Mouse (Mus musculus): ENCODE results near the gene Bcas2. TPM values are rescaled to one million over a fixed set of nuclear protein-coding genes. Genes with fewer than 3 reads are reported as not detected.
"Not testable (repeated sequence)": the region's sequence is repeated elsewhere in the genome, so short reads cannot be mapped to it uniquely, and the experiment has no call there.

Bcas2 gene
- polyA plus RNA-seq, 1 experiment from 2014 or later = 171 TPM

DNA sequence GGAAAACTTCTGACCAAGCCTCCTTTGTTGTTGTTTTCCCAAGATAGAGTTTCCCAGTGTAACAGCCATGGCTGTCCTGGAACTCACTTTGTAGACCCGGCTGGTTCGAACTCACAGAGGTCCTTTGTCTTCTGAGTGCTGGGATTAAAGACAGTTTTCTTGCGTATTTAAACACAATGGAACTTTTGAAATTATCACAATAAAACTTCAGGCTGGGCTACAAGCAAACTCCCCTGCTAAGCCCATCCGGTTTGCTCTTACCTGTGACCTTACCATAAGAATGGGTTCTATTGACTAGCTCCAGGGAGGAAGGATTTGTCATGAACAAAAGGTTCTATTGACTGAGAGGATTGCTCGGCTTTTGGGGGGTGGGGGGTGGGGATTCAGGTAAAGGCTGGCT, 36.3 kb downstream of the Bcas2 start:
- no peak for ATAC-seq (ENCODE audit: low FRiP score, low TSS enrichment)
- H3K4me3 ChIP-seq (ENCODE audit: low read length) = no peak overlapping the region
- no peak overlapping the region for H3K4me2 ChIP-seq (replicated peaks; ENCODE audit: low read depth, low read length)
- no peak overlapping the region for H3K9ac ChIP-seq (replicated peaks; ENCODE audit: low read length)
- H3K9me3 ChIP-seq (ENCODE audit: low read length) = 0 out of 2 replicates have a peak, but pooled peaks cover 3% of the 10 kb centered on the region
- WGBS = 57% methylated on average over 5 of the region's 5 CpGs
- H3K36me3 ChIP-seq (ENCODE audit: insufficient read depth, low read length) = no peaks in the 10 kb centered on the region
- H3K27me3 ChIP-seq (ENCODE audit: insufficient read depth, low read length) = no peaks in the 10 kb centered on the region
- no peaks in the 10 kb centered on the region for H3K4me1 ChIP-seq (ENCODE audit: insufficient read depth, low read length)
- no peak overlapping the region for H3K27ac ChIP-seq (ENCODE audit: low read length)

DNA sequence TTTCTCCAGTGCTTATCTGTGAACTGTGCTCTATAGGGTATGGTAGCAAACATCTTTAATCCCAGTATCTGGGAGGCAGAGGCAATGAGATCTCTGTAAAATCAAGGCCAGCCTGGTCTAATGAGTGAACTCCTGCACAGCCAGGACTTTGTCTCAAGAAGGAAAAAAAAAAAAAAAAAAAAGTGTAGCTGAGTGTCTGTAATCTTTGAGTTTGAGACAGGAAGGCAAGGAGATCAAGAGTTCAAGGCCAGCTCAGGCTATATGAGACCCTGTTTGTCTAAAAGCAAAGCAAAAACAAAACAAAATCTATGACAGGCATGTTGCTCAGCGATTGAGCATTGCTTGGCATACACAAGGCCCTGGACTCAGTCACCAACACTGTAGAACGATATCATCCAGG, 36.8 kb downstream of the Bcas2 start:
- no peak for ATAC-seq (ENCODE audit: low FRiP score, low TSS enrichment)
- H3K4me3 ChIP-seq (ENCODE audit: low read length) = no peak overlapping the region
- H3K27ac ChIP-seq (ENCODE audit: low read length) = no peak overlapping the region
- no peaks in the 10 kb centered on the region for H3K27me3 ChIP-seq (ENCODE audit: insufficient read depth, low read length)
- H3K36me3 ChIP-seq (ENCODE audit: insufficient read depth, low read length) = no peaks in the 10 kb centered on the region
- H3K9me3 ChIP-seq (ENCODE audit: low read length) = 0 out of 2 replicates have a peak, but pooled peaks cover 3% of the 10 kb centered on the region
- no peaks in the 10 kb centered on the region for H3K4me1 ChIP-seq (ENCODE audit: insufficient read depth, low read length)
- WGBS = 81% methylated on average over 2 of the region's 2 CpGs
- no peak overlapping the region for H3K4me2 ChIP-seq (replicated peaks; ENCODE audit: low read depth, low read length)
- H3K9ac ChIP-seq (replicated peaks; ENCODE audit: low read length) = no peak overlapping the region

DNA sequence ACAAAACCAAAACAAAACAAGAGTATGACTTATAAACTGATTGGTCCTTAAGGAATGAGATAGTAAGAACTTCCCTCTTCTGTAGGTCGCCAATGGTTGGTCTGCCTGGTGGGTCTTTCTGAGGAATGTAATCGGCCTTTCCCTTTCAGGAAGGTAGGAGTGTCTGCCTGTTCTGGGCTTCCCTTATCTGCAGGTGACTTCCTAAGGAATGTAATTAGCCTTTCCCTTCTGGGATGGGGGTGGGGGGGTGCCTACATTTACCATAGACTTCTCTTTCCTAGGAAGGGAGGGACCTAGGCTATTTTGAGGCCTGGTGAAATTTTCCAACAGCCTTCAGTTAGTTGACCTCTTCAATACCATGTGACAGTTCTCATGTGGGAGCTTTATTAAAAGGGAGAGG, 39.6 kb downstream of the Bcas2 start:
- no peaks in the 10 kb centered on the region for H3K27me3 ChIP-seq (ENCODE audit: insufficient read depth, low read length)
- no peaks in the 10 kb centered on the region for H3K4me1 ChIP-seq (ENCODE audit: insufficient read depth, low read length)
- no peak for ATAC-seq (ENCODE audit: low FRiP score, low TSS enrichment)
- 94% methylated on average over 2 of the region's 2 CpGs for WGBS
- H3K27ac ChIP-seq (ENCODE audit: low read length) = no peak overlapping the region
- H3K4me3 ChIP-seq (ENCODE audit: low read length) = no peak overlapping the region
- no peak overlapping the region for H3K9ac ChIP-seq (replicated peaks; ENCODE audit: low read length)
- no peaks in the 10 kb centered on the region for H3K9me3 ChIP-seq (ENCODE audit: low read length)
- no peaks in the 10 kb centered on the region for H3K36me3 ChIP-seq (ENCODE audit: insufficient read depth, low read length)
- H3K4me2 ChIP-seq (replicated peaks; ENCODE audit: low read depth, low read length) = no peak overlapping the region

DNA sequence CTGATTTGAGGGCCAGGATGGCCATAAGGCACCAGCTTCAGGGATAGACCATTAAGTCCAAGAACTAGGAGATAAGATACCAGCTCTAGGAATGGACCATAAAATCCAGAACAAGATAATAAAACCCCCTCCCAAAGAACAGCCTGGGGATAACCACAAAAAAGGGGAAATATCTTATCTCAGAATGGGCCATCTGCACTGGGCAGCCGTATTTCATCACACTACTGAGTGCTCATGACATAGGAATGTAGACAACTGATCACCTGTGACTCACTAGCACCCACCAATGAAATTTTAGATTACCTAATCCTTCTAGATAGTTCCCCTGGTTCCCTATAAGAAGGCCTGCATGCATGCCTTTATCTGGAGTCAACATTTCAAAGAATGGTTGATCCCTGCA, 40.7 kb downstream of the Bcas2 start:
- Histone ChIP-seq H3K27me3 (ENCODE audit: insufficient read depth, low read length) (no peaks in the 10 kb centered on the region), H3K27ac (ENCODE audit: low read length) (no peak overlapping the region), H3K9ac (replicated peaks; ENCODE audit: low read length) (no peak overlapping the region), H3K4me3 (ENCODE audit: low read length) (no peak overlapping the region), H3K36me3 (ENCODE audit: insufficient read depth, low read length) (no peaks in the 10 kb centered on the region), H3K4me1 (ENCODE audit: insufficient read depth, low read length) (no peaks in the 10 kb centered on the region), H3K4me2 (replicated peaks; ENCODE audit: low read depth, low read length) (no peak overlapping the region), H3K9me3 (ENCODE audit: low read length) (no peaks in the 10 kb centered on the region)
- WGBS = 87% methylated on average over 1 of the region's 1 CpGs
- ATAC-seq (ENCODE audit: low FRiP score, low TSS enrichment) = no peak

DNA sequence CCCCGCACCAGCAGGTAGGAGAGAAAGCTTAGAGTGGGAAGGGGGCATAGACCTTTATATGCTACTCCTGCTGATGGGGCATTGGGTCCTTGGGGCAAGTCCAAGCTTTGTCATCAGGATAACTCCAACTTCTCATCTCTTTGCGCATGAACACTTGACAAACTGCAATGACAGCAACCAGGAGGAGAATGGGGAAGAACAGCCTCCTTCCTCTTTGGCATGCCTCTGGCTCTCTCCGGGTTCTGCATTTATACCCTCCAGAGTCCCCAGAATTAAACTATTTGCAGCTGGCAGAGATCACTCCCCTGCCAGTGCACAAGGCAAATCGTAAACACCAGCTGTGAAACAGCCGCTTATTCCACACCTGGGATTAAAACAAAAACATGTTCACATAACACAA, 42.1 kb downstream of the Bcas2 start:
- no peaks in the 10 kb centered on the region for H3K4me1 ChIP-seq (ENCODE audit: insufficient read depth, low read length)
- no peak for ATAC-seq (ENCODE audit: low FRiP score, low TSS enrichment)
- no peaks in the 10 kb centered on the region for H3K9me3 ChIP-seq (ENCODE audit: low read length)
- no peak overlapping the region for H3K4me2 ChIP-seq (replicated peaks; ENCODE audit: low read depth, low read length)
- H3K4me3 ChIP-seq (ENCODE audit: low read length) = no peak overlapping the region
- H3K27me3 ChIP-seq (ENCODE audit: insufficient read depth, low read length) = no peaks in the 10 kb centered on the region
- WGBS = 61% methylated on average over 5 of the region's 5 CpGs
- H3K9ac ChIP-seq (replicated peaks; ENCODE audit: low read length) = no peak overlapping the region
- H3K36me3 ChIP-seq (ENCODE audit: insufficient read depth, low read length) = no peaks in the 10 kb centered on the region
- no peak overlapping the region for H3K27ac ChIP-seq (ENCODE audit: low read length)

DNA sequence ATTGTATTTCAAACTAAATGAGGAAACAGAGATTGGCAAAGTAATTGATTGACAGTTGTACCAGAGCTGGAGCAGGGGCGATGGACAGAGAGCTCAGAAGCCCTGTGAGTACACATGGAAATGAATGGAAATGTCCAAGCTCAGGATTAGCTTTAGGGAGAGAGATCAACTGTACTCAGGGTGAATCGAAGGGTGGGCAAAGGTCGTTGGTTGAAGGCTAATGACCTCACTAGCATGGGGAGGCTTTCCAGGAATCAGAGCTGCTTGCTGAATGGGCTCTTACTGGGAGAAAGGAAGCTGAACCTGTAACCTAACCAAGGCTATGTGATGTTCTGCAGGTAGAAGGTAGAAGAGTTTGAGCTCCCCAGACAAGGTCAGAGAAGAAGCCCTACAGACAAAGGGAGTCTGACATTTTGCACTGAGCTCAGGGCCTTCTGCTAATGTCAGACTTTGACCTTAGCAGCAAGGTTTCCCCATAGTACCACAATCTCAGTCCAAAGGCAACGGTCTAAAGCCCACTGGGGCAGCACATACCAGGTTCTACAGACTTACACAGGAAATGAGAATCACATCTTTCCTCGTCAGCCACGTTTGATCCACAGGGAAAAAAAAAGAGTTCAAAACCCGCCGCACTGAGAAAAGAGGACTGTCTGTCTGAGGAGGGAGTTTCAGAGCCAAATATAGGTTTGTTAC, 43.3 kb downstream of the Bcas2 start:
- Histone ChIP-seq H3K27me3 (ENCODE audit: insufficient read depth, low read length) (no peaks in the 10 kb centered on the region), H3K27ac (ENCODE audit: low read length) (no peak overlapping the region), H3K4me3 (ENCODE audit: low read length) (no peak overlapping the region), H3K9ac (replicated peaks; ENCODE audit: low read length) (no peak overlapping the region), H3K4me2 (replicated peaks; ENCODE audit: low read depth, low read length) (no peak overlapping the region), H3K9me3 (ENCODE audit: low read length) (no peaks in the 10 kb centered on the region), H3K4me1 (ENCODE audit: insufficient read depth, low read length) (no peaks in the 10 kb centered on the region), H3K36me3 (ENCODE audit: insufficient read depth, low read length) (no peaks in the 10 kb centered on the region)
- no peak for ATAC-seq (ENCODE audit: low FRiP score, low TSS enrichment)
- 80% methylated on average over 8 of the region's 8 CpGs for WGBS

DNA sequence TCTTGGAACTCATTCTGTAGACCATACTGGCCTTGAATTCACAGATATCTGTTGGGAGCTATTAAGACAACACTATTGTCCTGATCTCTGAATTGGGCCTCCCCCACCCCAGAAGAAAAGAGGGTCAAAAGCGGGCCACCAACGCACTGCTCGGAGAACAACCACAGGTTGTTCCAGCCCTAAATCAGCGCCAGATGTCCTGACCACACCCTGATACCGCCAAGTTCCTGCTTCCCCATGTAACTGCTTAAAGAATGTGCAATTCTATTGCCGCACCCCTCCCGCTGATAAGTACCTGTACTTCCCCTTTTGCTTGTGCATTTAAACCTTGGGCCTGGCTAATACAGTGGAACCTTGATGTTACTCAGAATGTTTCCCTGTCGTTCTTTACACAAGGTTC, 43.9 kb downstream of the Bcas2 start:
- H3K4me1 ChIP-seq (ENCODE audit: insufficient read depth, low read length); H3K27me3 ChIP-seq (ENCODE audit: insufficient read depth, low read length); H3K9ac ChIP-seq (replicated peaks; ENCODE audit: low read length); ATAC-seq (ENCODE audit: low FRiP score, low TSS enrichment); H3K4me3 ChIP-seq (ENCODE audit: low read length); H3K4me2 ChIP-seq (replicated peaks; ENCODE audit: low read depth, low read length); H3K9me3 ChIP-seq (ENCODE audit: low read length); H3K36me3 ChIP-seq (ENCODE audit: insufficient read depth, low read length); H3K27ac ChIP-seq (ENCODE audit: low read length): not testable (repeated sequence)
- WGBS = 88% methylated on average over 8 of the region's 8 CpGs

DNA sequence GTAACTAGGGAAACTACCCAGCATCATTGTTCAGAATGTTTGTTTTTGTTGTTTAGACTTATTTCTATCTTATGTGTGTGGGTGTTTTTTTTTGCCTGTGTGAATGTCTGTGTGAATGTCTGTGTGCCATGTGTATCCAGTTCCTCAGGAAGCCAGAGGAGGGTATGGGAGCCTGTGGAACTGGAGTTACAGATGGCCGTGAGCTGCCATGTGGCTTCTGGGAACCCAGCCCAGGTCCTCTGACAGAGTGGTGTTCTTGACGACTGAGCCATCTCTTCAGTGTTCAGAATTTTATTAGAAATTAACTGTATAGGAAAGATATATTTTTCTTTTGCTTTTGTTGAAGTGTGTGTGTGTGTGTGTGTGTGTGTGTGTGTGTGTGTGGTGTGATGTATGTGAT, 50.0 kb downstream of the Bcas2 start:
- H3K36me3 ChIP-seq (ENCODE audit: insufficient read depth, low read length) = no peaks in the 10 kb centered on the region
- no peaks in the 10 kb centered on the region for H3K27me3 ChIP-seq (ENCODE audit: insufficient read depth, low read length)
- H3K9me3 ChIP-seq (ENCODE audit: low read length) = no peaks in the 10 kb centered on the region
- ATAC-seq (ENCODE audit: low FRiP score, low TSS enrichment) = no peak
- H3K27ac ChIP-seq (ENCODE audit: low read length) = no peak overlapping the region
- no peaks in the 10 kb centered on the region for H3K4me1 ChIP-seq (ENCODE audit: insufficient read depth, low read length)
- H3K4me2 ChIP-seq (replicated peaks; ENCODE audit: low read depth, low read length) = no peak overlapping the region
- no peak overlapping the region for H3K9ac ChIP-seq (replicated peaks; ENCODE audit: low read length)
- no peak overlapping the region for H3K4me3 ChIP-seq (ENCODE audit: low read length)
- WGBS = 57% methylated on average over 2 of the region's 2 CpGs

DNA sequence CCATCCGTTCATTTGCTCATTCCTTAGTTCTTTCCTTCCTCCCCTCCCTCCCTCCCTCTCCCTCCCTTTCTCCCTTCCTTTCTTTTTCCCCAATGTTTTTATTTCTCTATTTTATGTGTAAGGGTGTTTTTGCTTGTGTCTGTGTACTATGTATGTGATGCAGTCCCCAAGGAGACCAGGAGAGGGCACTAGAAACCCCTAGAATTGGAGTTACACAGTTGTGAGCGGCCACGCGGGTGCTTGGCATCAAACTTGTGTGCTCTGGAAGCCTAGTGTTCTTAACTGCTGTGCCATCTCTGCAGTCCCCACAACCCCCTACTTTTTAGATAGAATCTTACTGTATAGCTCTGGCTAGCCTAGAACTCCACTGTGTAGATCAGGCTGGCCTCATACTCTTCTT, 52.3 kb downstream of the Bcas2 start:
- no peaks in the 10 kb centered on the region for H3K27me3 ChIP-seq (ENCODE audit: insufficient read depth, low read length)
- no peak overlapping the region for H3K4me2 ChIP-seq (replicated peaks; ENCODE audit: low read depth, low read length)
- no peak overlapping the region for H3K4me3 ChIP-seq (ENCODE audit: low read length)
- H3K9ac ChIP-seq (replicated peaks; ENCODE audit: low read length) = no peak overlapping the region
- ATAC-seq (ENCODE audit: low FRiP score, low TSS enrichment) = no peak
- no peaks in the 10 kb centered on the region for H3K4me1 ChIP-seq (ENCODE audit: insufficient read depth, low read length)
- WGBS = 63% methylated on average over 4 of the region's 4 CpGs
- no peak overlapping the region for H3K27ac ChIP-seq (ENCODE audit: low read length)
- H3K9me3 ChIP-seq (ENCODE audit: low read length) = peaks cover 13% of the 10 kb centered on the region
- H3K36me3 ChIP-seq (ENCODE audit: insufficient read depth, low read length) = no peaks in the 10 kb centered on the region

DNA sequence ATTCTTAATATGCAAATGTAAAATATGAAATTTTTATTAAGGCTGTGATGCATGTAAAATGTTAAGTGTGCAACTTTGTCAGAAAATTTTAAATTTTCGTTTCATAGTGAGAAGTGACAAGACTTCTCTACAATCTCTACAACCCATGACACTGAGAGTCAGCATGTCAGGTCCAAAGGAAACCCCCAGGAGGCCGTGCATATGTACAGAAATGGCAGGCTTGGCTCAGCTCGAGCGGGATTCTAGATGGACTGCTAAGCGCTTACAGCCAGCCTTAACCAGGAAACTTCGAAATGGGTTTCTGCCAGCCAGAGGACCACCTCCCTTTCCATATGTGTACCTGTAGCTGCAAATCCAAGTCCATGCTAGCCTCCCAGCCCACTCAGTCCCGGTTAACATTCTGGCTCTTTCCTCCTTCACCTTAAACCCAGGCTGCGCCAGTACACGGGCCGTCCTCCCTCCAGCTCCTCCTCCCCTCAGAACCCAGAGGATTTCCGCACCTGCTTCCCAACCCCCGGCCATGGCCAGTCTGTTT, 52.8 kb downstream of the Bcas2 start:
- WGBS = 82% methylated on average over 12 of the region's 12 CpGs
- Histone ChIP-seq H3K4me1 (ENCODE audit: insufficient read depth, low read length) (no peaks in the 10 kb centered on the region), H3K4me3 (ENCODE audit: low read length) (no peak overlapping the region), H3K36me3 (ENCODE audit: insufficient read depth, low read length) (no peaks in the 10 kb centered on the region), H3K27ac (ENCODE audit: low read length) (no peak overlapping the region), H3K27me3 (ENCODE audit: insufficient read depth, low read length) (no peaks in the 10 kb centered on the region), H3K9me3 (ENCODE audit: low read length) (peaks cover 13% of the 10 kb centered on the region), H3K9ac (replicated peaks; ENCODE audit: low read length) (no peak overlapping the region), H3K4me2 (replicated peaks; ENCODE audit: low read depth, low read length) (no peak overlapping the region)
- no peak; the same call in 1 of the 2 replicates for ATAC-seq (ENCODE audit: low FRiP score, low TSS enrichment)
